Mouse (Mus musculus): Measurements from ENCODE around the gene Gm8773. TPM values are rescaled to one million over a fixed set of nuclear protein-coding genes. Genes with fewer than 3 reads are reported as not detected.
A peak's percentile ranks its signal among the peaks of the same experiment; 100 is the strongest.

Gene Gm8773
- total RNA-seq (2015; ENCODE audit: low replicate concordance) = not detected in 2 replicates
- total RNA-seq (2017; ENCODE audit: low replicate concordance) = not detected in 2 replicates

DNA sequence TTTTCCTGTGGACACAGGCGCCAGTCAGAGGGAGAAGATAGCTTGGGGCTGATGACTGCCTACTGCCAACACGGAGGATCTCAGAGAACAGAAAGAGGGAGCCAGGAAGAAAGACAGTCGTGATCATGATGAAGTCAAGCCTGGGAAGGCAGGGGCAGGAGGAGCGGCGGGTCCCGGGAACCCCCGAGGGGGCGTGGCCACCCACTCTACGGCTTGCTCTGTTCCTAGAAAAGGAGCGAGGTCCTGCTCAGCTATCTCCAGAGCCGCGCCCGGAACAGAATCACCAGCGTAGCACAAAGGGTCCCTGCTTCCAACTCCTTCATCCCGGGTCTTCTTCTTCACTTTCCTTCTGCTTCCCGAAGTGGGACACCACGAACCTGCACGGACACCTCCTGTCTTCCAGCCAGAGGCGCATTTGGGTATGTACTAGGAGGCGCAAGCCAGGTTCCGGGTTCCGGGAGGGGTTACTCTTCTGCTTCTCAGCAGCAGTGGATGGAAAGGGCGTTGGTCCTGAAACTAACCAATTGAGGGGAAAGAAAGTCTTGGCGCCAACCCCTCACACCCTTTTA lies at the start of gene Gm8773:
Gm8773 (plus strand) TSS at position 51 of the 569 bp plus-strand sequence.
- ATAC-seq (replicated peaks; ENCODE audit: low FRiP score, poor library complexity, severe bottlenecking) = no peak

- ATAC-seq (replicated peaks; ENCODE audit: low FRiP score, poor library complexity, severe bottlenecking) = no peak
These were observed 39.8 kb upstream of the Gm8773 start for GRCm38 (mm10) chr5:5533656-5534420.

- ATAC-seq (replicated peaks; ENCODE audit: low FRiP score, poor library complexity, severe bottlenecking) = no peak
These were observed 37.5 kb upstream of the Gm8773 start for GRCm38 (mm10) chr5:5536131-5536530.

DNA sequence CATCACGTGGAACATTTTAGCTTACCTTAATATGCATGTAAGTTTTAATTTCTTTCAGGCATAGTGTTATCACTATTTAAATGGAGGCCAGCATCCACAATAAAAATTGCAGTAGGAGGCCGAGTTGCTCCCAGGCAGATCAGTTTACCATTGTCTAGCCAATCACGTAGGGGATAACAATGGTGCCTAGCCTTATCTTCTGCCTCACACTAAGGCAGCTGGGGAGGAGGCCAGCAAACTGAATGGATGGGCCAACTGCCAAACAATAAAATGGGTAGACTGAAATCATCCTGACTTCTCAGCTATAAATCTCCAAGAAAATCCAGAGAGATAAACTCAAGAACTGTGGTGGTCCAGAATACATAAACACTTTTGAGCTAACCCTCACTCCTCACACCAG lies 33.8 kb upstream of the Gm8773 start:
- ATAC-seq (replicated peaks; ENCODE audit: low FRiP score, poor library complexity, severe bottlenecking) = no peak

DNA sequence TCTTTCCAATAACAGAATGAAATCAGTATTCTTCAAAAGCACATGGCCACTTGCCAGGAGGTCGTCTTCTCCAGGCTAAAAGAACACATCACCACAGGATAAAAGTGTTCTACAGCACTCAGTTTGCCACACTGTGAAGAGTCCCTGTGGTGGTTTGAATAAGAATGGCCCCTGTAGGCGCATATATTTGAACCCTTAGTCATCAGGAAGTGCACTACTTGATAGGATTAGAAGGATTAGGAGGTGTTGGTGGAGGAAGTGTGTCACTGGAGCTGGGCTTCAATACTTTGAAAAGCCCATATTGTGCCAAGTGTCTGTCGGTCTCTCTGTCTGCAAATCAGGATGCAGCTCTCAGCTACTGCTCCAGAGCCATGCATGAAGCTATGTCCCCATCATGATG lies 33.2 kb upstream of the Gm8773 start:
- ATAC-seq (replicated peaks; ENCODE audit: low FRiP score, poor library complexity, severe bottlenecking) = no peak

- ATAC-seq (replicated peaks; ENCODE audit: low FRiP score, poor library complexity, severe bottlenecking) = no peak
These were observed 22.5 kb upstream of the Gm8773 start for GRCm38 (mm10) chr5:5551110-5551509.

GRCm38 (mm10) chr5:5559079-5559740 lies 14.4 kb upstream of the Gm8773 start, which contains the start of gene Gtpbp10:
Gene Gtpbp10, minus strand, starts transcription at chr5:5559538.
- peak; percentile 93 for ATAC-seq (replicated peaks; ENCODE audit: low FRiP score, poor library complexity, severe bottlenecking)

GRCm38 (mm10) chr5:5559798-5560197 lies 13.8 kb upstream of the Gm8773 start:
- ATAC-seq (replicated peaks; ENCODE audit: low FRiP score, poor library complexity, severe bottlenecking) = no peak

- no peak for ATAC-seq (replicated peaks; ENCODE audit: low FRiP score, poor library complexity, severe bottlenecking)
These were observed 12.4 kb upstream of the Gm8773 start for GRCm38 (mm10) chr5:5561041-5561706.

DNA sequence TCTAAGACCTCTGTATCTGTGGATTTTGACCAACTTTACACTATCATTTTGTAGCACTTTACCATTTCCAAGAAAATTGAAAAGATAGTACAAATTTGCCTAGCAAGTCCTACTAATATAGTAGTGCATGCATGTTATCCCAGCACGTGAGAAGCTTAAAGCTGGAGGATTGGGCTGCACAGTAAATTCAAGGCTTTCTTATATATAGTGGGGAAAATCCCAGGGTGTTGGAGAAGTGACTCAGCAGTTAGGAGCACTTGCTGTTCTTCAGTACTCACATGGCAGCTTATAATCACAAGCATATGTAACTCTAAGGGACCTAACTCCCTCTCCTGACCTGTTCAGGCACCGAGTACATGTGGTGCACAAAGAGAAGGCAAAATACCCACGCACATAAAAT lies 11.2 kb upstream of the Gm8773 start:
- ATAC-seq (replicated peaks; ENCODE audit: low FRiP score, poor library complexity, severe bottlenecking) = no peak

- no peak for ATAC-seq (replicated peaks; ENCODE audit: low FRiP score, poor library complexity, severe bottlenecking)
These were observed 14.1 kb downstream of the Gm8773 start for GRCm38 (mm10) chr5:5587686-5588085.

DNA sequence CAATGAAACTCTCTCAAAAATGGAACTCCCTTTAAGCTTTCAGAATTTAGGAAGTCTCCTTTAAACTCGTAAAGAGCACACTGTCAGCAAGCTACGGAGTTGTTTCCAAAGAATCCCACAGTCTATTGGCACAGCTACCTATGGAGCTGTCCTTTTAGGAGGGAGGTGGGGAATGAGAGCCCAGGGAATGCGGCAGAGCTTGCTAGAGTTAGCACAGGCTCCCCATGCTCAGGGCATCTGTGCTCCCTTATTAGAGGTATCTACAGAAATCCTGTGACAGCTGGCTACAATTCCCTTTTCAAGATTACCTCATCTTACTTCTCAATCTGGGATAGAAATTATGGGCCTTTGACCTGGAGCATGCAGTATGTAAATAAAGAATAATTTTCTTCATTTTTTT lies 36.9 kb downstream of the Gm8773 start:
- ATAC-seq (replicated peaks; ENCODE audit: low FRiP score, poor library complexity, severe bottlenecking) = no peak

GRCm38 (mm10) chr5:5618329-5618728 lies 44.7 kb downstream of the Gm8773 start:
- ATAC-seq (replicated peaks; ENCODE audit: low FRiP score, poor library complexity, severe bottlenecking) = no peak

GRCm38 (mm10) chr5:5625491-5625890 lies 51.9 kb downstream of the Gm8773 start:
- ATAC-seq (replicated peaks; ENCODE audit: low FRiP score, poor library complexity, severe bottlenecking) = no peak

Other genes with a start within 250 kb of the Gm8773 start
- gene Cdk14, start 153.5 kb upstream of the Gm8773 start, total RNA-seq (2015; ENCODE audit: low replicate concordance) = 0.72 and 2.5 TPM in 2 replicates
- gene Cdk14, start 153.5 kb upstream of the Gm8773 start, total RNA-seq (2017; ENCODE audit: low replicate concordance) = 1.0 TPM in 1 of 2 replicates, not detected in the other
- not detected in 2 replicates for gene 1700015F17Rik, start 94.7 kb upstream of the Gm8773 start, total RNA-seq (2015; ENCODE audit: low replicate concordance)
- gene 1700015F17Rik, start 94.7 kb upstream of the Gm8773 start, total RNA-seq (2017; ENCODE audit: low replicate concordance) = not detected in 2 replicates
- gene Cldn12, start 58.8 kb upstream of the Gm8773 start, total RNA-seq (2015; ENCODE audit: low replicate concordance) = not detected in 2 replicates
- gene Cldn12, start 58.8 kb upstream of the Gm8773 start, total RNA-seq (2017; ENCODE audit: low replicate concordance) = 0.77 and 0.83 TPM in 2 replicates
- 8.6 and 9.6 TPM in 2 replicates for gene Gtpbp10, start 14.3 kb upstream of the Gm8773 start, total RNA-seq (2015; ENCODE audit: low replicate concordance)
- 0.98 and 9.4 TPM in 2 replicates for gene Gtpbp10, start 14.3 kb upstream of the Gm8773 start, total RNA-seq (2017; ENCODE audit: low replicate concordance)
- gene Cfap69, start 90.4 kb downstream of the Gm8773 start, total RNA-seq (2015; ENCODE audit: low replicate concordance) = not detected in 2 replicates
- gene Cfap69, start 90.4 kb downstream of the Gm8773 start, total RNA-seq (2017; ENCODE audit: low replicate concordance) = not detected in 2 replicates
- not detected in 2 replicates for gene Steap2, start 120.8 kb downstream of the Gm8773 start, total RNA-seq (2015; ENCODE audit: low replicate concordance)
- not detected in 2 replicates for gene Steap2, start 120.8 kb downstream of the Gm8773 start, total RNA-seq (2017; ENCODE audit: low replicate concordance)
- not detected in 2 replicates for gene Steap1, start 175.5 kb downstream of the Gm8773 start, total RNA-seq (2015; ENCODE audit: low replicate concordance)
- gene Steap1, start 175.5 kb downstream of the Gm8773 start, total RNA-seq (2017; ENCODE audit: low replicate concordance) = not detected in 2 replicates

Measured in erythroid progenitor cell, adult 5-6 weeks (primary cell).